Mouse (Mus musculus): ENCODE results near the gene Gab2. TPM values are rescaled to one million over a fixed set of nuclear protein-coding genes. Genes with fewer than 3 reads are reported as not detected.

Gene Gab2
- polyA plus RNA-seq, 1 experiment = 14.1 TPM

DNA sequence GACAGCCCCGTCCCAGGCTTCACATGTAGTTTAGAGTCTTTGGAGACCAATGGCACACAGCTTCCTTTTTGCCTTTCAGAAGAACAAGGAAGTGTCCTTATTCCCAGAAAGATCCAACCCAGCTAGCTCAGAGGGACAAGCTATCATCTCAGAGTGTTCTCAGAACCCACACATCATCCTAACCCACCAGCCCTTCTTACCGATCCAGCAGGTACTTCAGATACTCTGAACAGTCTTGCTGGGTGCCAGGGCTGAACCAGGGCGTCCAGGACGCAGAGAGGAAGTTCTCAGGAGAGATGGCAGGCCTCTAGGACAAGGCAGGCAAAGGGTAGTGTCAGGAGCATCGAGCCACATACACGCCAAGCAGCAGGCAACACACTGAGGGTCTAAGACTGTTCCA lies 231.5 kb downstream of the Gab2 start:
- DNase-seq (ENCODE audit: extremely low spot score in 1 of 2, low spot score in 1 of 2) = no peak

GRCm38 (mm10) chr7:97313364-97313995 lies 232.1 kb downstream of the Gab2 start:
- DNase-seq (ENCODE audit: extremely low spot score in 1 of 2, low spot score in 1 of 2) = no peak

- no peak for DNase-seq (ENCODE audit: extremely low spot score in 1 of 2, low spot score in 1 of 2)
Observed at GRCm38 (mm10) chr7:97314646-97315045, 233.3 kb downstream of the Gab2 start.

- no peak for DNase-seq (ENCODE audit: extremely low spot score in 1 of 2, low spot score in 1 of 2)
Observed at GRCm38 (mm10) chr7:97315656-97316055, 234.3 kb downstream of the Gab2 start.

GRCm38 (mm10) chr7:97317706-97318105 lies 236.3 kb downstream of the Gab2 start:
- DNase-seq (ENCODE audit: extremely low spot score in 1 of 2, low spot score in 1 of 2) = no peak

DNA sequence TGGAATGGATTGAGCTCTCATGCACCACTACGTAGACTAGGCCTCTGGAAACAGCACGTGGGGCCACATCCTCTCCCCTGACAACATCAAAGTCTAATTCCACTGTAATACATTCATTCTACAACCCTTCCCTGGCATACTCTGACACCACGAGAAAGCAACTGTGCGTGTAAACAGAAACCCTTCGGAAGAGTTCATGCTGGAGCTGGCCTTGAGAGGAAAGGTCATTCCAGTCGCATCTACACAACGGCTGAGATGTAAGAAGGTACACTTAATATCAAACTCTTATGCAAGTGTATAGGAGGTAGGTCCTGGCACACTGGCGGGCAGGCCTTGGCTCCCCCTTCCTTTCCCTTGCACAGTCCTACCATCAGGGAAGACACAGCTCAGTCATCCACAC lies 243.0 kb downstream of the Gab2 start:
- no peak for DNase-seq (ENCODE audit: extremely low spot score in 1 of 2, low spot score in 1 of 2)

DNA sequence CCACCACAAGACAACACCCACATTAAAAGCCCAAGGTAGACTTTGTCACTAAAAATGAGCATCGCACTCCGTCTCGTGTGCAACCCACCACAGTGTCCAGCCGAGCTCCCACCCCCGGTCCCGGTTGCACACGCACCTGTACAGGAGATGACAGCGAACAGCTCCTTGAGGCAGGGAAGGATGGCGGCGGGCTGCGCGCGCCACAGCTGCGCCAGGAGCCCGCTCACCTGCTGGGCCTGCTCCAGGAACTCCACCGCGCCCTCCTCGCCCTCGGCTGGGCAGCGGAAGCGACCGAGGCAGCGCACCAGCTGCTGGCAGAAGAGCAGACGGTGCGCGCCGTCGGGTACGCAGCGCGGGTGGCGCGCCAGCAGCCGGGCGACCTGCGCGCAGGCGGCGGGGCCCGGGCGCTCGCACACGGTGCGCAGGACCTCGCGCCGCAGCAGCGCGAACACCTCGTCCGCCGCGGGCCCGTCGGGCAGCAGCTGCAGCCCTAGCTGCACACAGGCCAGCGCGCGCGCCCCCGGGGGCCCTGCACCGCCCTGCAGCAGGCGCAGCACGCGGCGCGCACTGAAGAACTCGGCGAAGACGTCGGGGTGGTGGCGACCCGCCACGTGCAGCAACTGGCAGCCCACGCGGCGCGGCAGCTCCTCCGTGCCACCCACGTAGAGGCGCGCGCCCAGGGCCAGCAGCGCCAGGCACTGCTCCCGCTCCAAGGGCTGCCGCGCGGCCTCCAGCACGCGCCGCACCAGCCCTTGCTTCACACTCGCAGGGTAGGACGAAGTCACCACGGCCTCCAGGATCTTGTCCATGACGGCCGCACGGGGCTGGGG lies 244.0 kb downstream of the Gab2 start:
- peak in 1 of 2 experiments; percentile 51 for DNase-seq (ENCODE audit: extremely low spot score in 1 of 2, low spot score in 1 of 2)

GRCm38 (mm10) chr7:97327376-97327775 lies 246.0 kb downstream of the Gab2 start:
- no peak for DNase-seq (ENCODE audit: extremely low spot score in 1 of 2, low spot score in 1 of 2)

GRCm38 (mm10) chr7:97328891-97329588 lies 247.7 kb downstream of the Gab2 start:
- DNase-seq (ENCODE audit: extremely low spot score in 1 of 2, low spot score in 1 of 2) = no peak

DNA sequence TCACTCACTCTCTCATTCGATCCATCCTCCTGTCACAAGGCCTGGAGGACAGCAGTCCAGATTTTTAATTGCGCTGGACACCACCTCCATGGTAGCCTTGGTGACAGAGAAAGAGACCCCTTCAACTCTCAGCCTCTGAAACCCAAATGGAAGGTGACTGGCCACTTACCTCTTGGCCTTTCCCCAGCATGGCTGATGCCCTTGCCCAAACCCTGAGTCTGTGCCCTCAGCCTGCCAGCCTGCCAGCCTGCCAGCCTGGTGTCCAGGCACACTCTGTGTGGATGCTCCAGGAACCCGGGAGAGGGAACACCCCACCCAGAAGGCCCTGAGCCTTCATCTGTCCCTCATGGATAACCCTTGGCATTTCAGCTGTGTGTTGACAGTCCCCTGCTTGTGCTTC lies 248.3 kb downstream of the Gab2 start:
- no peak for DNase-seq (ENCODE audit: extremely low spot score in 1 of 2, low spot score in 1 of 2)

GRCm38 (mm10) chr7:97330931-97331645 lies 249.7 kb downstream of the Gab2 start:
- no peak for DNase-seq (ENCODE audit: extremely low spot score in 1 of 2, low spot score in 1 of 2)

DNA sequence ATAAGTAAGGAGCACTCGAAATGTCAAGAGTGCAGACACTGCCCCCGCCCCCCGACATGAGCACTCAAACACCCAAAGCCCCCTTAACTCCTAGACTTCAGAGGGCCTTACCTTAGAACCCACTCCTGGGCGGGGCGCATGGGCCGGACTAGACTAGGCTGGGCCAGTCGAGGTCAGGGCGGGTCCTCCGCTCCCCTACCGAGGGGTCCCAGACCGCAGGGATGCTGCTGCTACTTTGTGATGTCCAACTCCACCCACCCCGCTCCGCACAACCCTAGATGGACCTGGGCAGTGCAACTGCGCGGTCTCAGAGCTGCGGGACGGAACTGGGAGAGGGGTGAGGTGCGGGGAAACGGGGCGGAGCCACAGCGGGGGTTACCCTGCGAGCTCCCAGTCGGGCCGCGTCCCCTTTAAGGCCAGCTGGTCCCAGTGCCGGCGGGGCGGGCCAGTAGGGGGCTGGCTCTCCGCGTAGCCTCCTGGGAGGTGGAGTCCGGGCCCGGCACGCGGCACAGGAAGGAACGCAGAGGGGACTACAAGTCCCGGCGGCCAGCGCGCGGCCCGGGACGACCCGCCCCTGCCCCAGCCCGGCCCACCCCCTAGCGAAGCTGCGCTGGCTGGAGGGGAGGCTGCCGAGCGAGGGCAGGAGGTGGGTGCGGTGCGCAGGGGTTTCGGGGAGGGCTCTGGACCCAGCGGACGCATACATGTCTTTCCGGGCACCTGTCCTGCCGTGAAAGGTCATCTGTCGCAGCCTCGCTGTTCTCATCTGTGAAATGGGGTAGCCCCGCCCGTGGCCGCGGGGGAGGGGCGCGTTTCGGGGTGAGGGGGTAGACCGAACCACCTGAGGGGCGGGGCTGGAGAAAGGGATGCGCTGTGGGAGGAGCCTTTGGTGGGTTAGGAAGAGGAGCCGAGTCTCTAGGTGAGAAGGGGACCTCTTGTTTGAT lies 250.6 kb downstream of the Gab2 start, which contains the start of the genes Usp35 and Kctd21:
TSS of gene Usp35 (minus strand) at position 295 of the 941 bp plus-strand sequence.
TSS of gene Kctd21 (plus strand) at position 602 of the 941 bp plus-strand sequence.
- DNase-seq (ENCODE audit: extremely low spot score in 1 of 2, low spot score in 1 of 2) = peak; percentile 87 to 95

- no peak for DNase-seq (ENCODE audit: extremely low spot score in 1 of 2, low spot score in 1 of 2)
Observed at GRCm38 (mm10) chr7:97332667-97333041, 251.3 kb downstream of the Gab2 start.

- no peak for DNase-seq (ENCODE audit: extremely low spot score in 1 of 2, low spot score in 1 of 2)
Observed at GRCm38 (mm10) chr7:97333113-97333898, 251.9 kb downstream of the Gab2 start.

DNA sequence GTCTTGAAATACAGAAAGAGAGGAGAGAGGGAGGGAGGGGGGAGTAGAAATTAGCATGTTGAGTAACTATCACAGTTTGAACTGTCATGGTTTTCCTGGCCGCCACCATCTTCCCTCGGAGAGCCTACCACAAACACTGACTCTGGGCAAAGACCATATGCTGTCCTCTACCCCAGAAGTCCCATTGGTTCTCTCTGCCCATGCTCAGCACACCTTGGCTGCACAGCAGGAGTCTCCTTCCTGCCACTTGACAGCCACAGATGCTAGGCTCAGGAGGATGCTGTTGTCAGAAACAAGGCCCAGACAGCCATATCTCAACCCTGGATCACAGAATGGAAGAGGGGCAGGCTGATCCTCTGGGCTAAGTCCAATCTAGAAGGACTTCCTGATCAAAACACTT lies 253.0 kb downstream of the Gab2 start:
- no peak for DNase-seq (ENCODE audit: extremely low spot score in 1 of 2, low spot score in 1 of 2)

- no peak for DNase-seq (ENCODE audit: extremely low spot score in 1 of 2, low spot score in 1 of 2)
Observed at GRCm38 (mm10) chr7:97336678-97337077, 255.3 kb downstream of the Gab2 start.

DNA sequence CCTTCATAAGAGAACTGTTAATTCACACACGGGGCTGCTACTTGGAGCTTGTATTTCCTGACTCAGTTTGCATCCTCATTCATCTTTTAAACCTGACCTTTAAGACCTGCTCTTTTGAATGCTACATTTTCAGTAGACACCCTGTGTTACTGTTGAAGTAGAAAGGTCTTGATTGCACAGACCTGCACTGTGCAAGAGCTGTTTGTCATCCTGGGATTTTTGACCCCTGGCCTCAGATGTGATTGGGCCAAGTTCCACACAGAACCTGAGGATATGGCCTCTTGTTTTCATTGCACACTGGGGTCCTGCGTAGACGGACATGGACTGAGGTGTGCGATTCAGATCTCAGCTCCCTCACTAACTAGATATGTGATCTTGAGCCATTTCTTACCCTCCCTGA lies 257.2 kb downstream of the Gab2 start:
- no peak for DNase-seq (ENCODE audit: extremely low spot score in 1 of 2, low spot score in 1 of 2)

GRCm38 (mm10) chr7:97339623-97340022 lies 258.2 kb downstream of the Gab2 start:
- peak in 1 of 2 experiments; percentile 53 for DNase-seq (ENCODE audit: extremely low spot score in 1 of 2, low spot score in 1 of 2)

All from frontal cortex, adult 2 months (tissue).